Mouse (Mus musculus) B cell, adult (primary cell): ENCODE measurements around the gene Gm42372. TPM values are rescaled to one million over a fixed set of nuclear protein-coding genes. Genes with fewer than 3 reads are reported as not detected.

ENCODE experiments used
- total RNA-seq: library from RNA; stranded (reverse); gene quantifications from 4 replicates; pipeline ENCODE4 v1.2.4, GENCODE M21; 2023; ENCODE audit not compliant: inconsistent age

Gene Gm42372
- 0.09 to 0.64 TPM (median 0.41 TPM) in 4 replicates for total RNA-seq

GRCm38 (mm10) chr7:16982859-16983568 lies at the start of gene Gm42372:
Gene Gm42372 (plus strand): TSS chr7:16983086.

DNA sequence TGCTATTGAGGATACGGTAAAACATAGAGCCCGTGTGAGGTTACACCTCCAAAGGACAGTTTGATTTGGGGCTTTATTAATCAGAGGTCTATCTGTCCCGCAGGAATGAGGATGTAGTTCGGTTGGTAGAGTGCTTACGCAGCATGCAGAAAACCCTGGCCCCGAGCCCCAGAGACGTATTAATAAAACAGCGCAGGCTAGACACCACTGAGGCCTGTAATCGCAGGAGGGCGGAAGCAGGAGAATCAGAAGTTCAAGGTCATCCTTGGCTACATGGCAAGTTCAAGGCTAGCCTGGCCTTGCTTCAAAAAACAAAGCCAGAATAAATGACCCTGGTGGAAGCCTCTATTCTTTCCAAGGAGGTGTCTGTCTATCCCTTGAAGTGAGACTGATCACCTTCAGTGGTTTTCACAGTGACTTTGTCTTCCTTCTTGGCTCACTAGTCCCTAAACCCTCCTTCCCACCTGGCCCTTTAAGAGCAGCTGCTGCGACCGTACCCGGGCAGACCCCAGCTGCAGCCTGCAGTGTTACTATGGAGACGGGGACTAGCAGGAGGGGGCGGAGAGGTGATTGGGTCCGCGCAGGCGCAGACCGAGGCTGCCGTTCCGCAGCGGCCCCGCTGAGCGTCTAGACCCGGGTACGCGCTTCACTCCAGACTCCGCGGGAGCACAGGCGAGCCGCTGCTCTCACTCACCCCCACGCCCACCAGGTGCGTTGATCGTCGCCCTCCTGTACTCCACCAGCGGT lies 38.7 kb upstream of the Gm42372 start, which contains the start of gene Pnmal2:
Gene Pnmal2 (plus strand): TSS at position 622 of the 747 bp plus-strand sequence.

GRCm38 (mm10) chr7:16959539-16960187 lies 23.2 kb upstream of the Gm42372 start, which contains the start of gene Pnmal1:
Gene Pnmal1 (plus strand): TSS chr7:16959679.

GRCm38 (mm10) chr7:16992451-16992807 lies 9.5 kb downstream of the Gm42372 start, which contains the start of gene Ccdc8:
Gene Ccdc8 (plus strand): TSS chr7:16992708.

DNA sequence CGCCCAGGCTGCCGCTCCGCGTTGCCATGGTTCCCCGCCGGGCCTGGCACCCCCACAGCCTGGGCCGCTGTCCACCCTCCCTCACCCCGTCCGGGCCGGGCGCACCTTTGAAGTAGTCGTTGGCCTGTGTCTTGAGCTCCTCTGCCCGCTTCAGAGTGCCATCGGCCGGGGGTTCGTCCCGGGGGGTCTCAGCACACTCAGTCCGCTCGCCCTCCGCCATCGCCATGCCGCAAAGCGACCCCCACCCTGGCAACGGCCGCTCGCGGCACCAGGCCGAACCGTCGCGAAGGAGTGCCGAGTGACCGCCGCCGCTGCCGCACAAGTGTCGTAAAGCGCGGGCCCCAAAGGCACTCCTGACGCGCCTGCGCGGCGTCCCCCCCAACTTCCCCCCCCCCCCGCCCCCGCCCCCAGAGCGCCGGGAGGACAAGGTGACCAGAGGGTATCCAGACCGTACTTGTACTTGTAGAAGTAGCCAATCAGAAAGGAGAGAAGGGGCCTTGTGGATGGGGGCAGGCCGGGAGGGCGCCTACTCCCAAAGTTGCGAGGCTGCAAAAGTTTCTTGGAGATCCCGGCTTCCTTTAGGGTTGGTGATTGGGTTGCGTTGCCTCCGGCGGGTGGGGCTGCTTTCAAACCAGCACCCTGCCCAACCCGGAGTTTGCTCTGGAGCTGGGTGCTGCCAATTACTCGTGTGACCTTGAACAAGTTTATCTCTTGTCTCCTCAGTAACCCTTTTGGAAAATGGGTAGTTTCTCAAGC lies 44.9 kb downstream of the Gm42372 start, which contains the start of gene Ppp5c:
Gene Ppp5c (minus strand): TSS at position 337 of the 756 bp plus-strand sequence.

Other genes starting within 250 kb of the Gm42372 start
- 70.4 to 91.1 TPM (median 83.8 TPM) in 4 replicates for gene Ap2s1, start 244.7 kb upstream of the Gm42372 start, total RNA-seq
- gene Slc1a5, start 201.7 kb upstream of the Gm42372 start, total RNA-seq, result 169 to 191 TPM (median 177 TPM) in 4 replicates
- gene Strn4, start 167.2 kb upstream of the Gm42372 start, total RNA-seq, result 120 to 167 TPM (median 130 TPM) in 4 replicates
- gene Fkrp, start 166.4 kb upstream of the Gm42372 start, total RNA-seq, result 23.7 to 27.9 TPM (median 25.9 TPM) in 4 replicates
- 229 to 250 TPM (median 238 TPM) in 4 replicates for gene Prkd2, start 140.2 kb upstream of the Gm42372 start, total RNA-seq
- gene Dact3, start 107.8 kb upstream of the Gm42372 start, total RNA-seq, result 0.26 TPM in 1 of 4 replicates, not detected in the others
- gene Gng8, start 91.3 kb upstream of the Gm42372 start, total RNA-seq, result not detected in 4 replicates
- 0.16 TPM in 1 of 4 replicates, not detected in the others for gene Ptgir, start 76.6 kb upstream of the Gm42372 start, total RNA-seq
- 124 to 150 TPM (median 135 TPM) in 4 replicates for gene Calm3, start 59.0 kb upstream of the Gm42372 start, total RNA-seq
- 0.12 to 0.13 TPM in 2 of 4 replicates, not detected in the others for gene Pnmal2, start 38.4 kb upstream of the Gm42372 start, total RNA-seq
- gene Pnmal1, start 23.4 kb upstream of the Gm42372 start, total RNA-seq, result not detected in 4 replicates
- gene Ccdc8, start 9.6 kb downstream of the Gm42372 start, total RNA-seq, result not detected in 4 replicates
- gene Ppp5c, start 44.8 kb downstream of the Gm42372 start, total RNA-seq, result 135 to 168 TPM (median 151 TPM) in 4 replicates
- 1.2 to 2.2 TPM (median 1.7 TPM) in 4 replicates for gene Hif3a, start 79.3 kb downstream of the Gm42372 start, total RNA-seq
- 0.10 to 0.16 TPM (median 0.12 TPM) in 3 of 4 replicates, not detected in the other for gene Psg16, start 91.0 kb downstream of the Gm42372 start, total RNA-seq
- not detected in 4 replicates for gene Ceacam3, start 167.2 kb downstream of the Gm42372 start, total RNA-seq
- gene Psg29, start 220.4 kb downstream of the Gm42372 start, total RNA-seq, result not detected in 4 replicates